Mouse (Mus musculus): Measurements from ENCODE around the gene Cyp4f39. TPM values are rescaled to one million over a fixed set of nuclear protein-coding genes. Genes with fewer than 3 reads are reported as not detected.

The Cyp4f39 gene
- total and polyA plus RNA-seq, 3 experiments, result not detected

GRCm38 (mm10) chr17:32474954-32475560 lies 22.5 kb downstream of the Cyp4f39 start:
- H3K79me2 ChIP-seq (ENCODE audit: control insufficient read depth, insufficient read depth, low read length, poor library complexity), result no peaks in the 10 kb centered on the region
- no peak overlapping the region for H3K4me3 ChIP-seq (ENCODE audit: control insufficient read depth in 1 of 2, insufficient read depth in 1 of 2, low read depth in 2 of 2, low read length in 2 of 2)
- H3K36me3 ChIP-seq (ENCODE audit: control insufficient read depth in 1 of 2, insufficient read depth in 2 of 2, low read length in 2 of 2), result no peaks in the 10 kb centered on the region
- no peaks in the 10 kb centered on the region for H3K4me1 ChIP-seq (ENCODE audit: control insufficient read depth in 1 of 2, insufficient read depth in 2 of 2, low read length in 2 of 2)
- no peak for DNase-seq (ENCODE audit: low read depth, low spot score)
- no peak overlapping the region for H3K9ac ChIP-seq (ENCODE audit: control insufficient read depth, low read depth, low read length, poor library complexity, severe bottlenecking)
- no peaks in the 10 kb centered on the region for H3K9me3 ChIP-seq (replicated peaks; ENCODE audit: insufficient read depth, low read length)
- H3K27ac ChIP-seq (ENCODE audit: control insufficient read depth, low read depth, low read length), result no peak overlapping the region
- peaks cover 0 to 6% of the 10 kb centered on the region in 2 experiments; a peak in 1 of 4 replicates for H3K27me3 ChIP-seq (ENCODE audit: control insufficient read depth in 1 of 2, insufficient read depth in 2 of 2, low read length in 2 of 2)
- TF ChIP-seq MYB (IDR thresholded peaks at IDR 0.05; ENCODE audit: low read depth, low read length) (no peak), KAT2A (conservative IDR thresholded peaks at IDR 0.05; ENCODE audit: low read depth, low read length) (no peak), JUND (IDR thresholded peaks at IDR 0.05; ENCODE audit: low read depth, low read length) (no peak), ELF1 (IDR thresholded peaks at IDR 0.05; ENCODE audit: low read depth, low read length) (no peak), NELFE (IDR thresholded peaks at IDR 0.05; ENCODE audit: low read depth, low read length) (no peak), CHD2 (IDR thresholded peaks at IDR 0.05; ENCODE audit: low read length) (no peak), MXI1 (IDR thresholded peaks at IDR 0.05; ENCODE audit: low read depth, low read length) (no peak), CHD1 (IDR thresholded peaks at IDR 0.05; ENCODE audit: low read depth, low read length) (no peak), NRF1 (IDR thresholded peaks at IDR 0.05; ENCODE audit: insufficient read depth, low read depth, low read length, poor library complexity, severe bottlenecking) (no peak), POLR2AphosphoS2 (IDR thresholded peaks at IDR 0.05; ENCODE audit: low read length) (no peak), SIN3A (IDR thresholded peaks at IDR 0.05; ENCODE audit: low read length) (no peak), POLR2A (IDR thresholded peaks at IDR 0.05; ENCODE audit: control insufficient read depth in 1 of 2, insufficient read depth in 1 of 2, low read depth in 1 of 2, low read length in 2 of 2, poor library complexity in 1 of 2) (no peak), GATA1 (IDR thresholded peaks at IDR 0.05; ENCODE audit: low read depth, low read length) (no peak), MAFK (IDR thresholded peaks at IDR 0.05; ENCODE audit: borderline replicate concordance, low read depth, low read length) (no peak), ZC3H11A (IDR thresholded peaks at IDR 0.05; ENCODE audit: low read depth, low read length) (no peak), MEF2A (IDR thresholded peaks at IDR 0.05; ENCODE audit: extremely low read depth, insufficient replicate concordance, low read depth, low read length, poor library complexity, severe bottlenecking) (no peak), HCFC1 (IDR thresholded peaks at IDR 0.05; ENCODE audit: low read depth, low read length) (no peak)

DNA sequence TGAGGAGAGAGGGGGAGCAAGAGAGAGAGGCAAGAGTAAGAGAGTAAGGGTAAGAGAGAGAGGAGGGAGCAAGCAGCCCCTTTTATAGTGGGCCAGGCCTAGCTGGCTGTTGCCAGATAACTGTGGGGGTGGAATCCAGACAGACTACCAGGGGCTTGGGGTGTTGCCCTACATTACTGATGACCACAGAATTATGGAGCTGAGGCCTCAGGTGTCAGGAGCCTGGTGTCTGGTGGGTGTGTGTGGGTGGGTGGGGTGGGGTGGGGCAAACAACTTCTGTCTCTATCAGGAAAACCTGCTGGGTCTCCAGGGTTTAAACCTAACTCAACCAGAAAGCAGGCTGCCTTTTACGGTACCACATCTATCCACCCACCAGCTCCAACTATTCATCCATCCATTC lies 24.7 kb downstream of the Cyp4f39 start:
- no peak for TF ChIP-seq MXI1 (IDR thresholded peaks at IDR 0.05; ENCODE audit: low read depth, low read length)
- no peak for TF ChIP-seq GABPA (IDR thresholded peaks at IDR 0.05; ENCODE audit: low read depth, low read length)
- TF ChIP-seq MAZ (IDR thresholded peaks at IDR 0.05; ENCODE audit: low read depth, low read length), result no peak
- no peak for TF ChIP-seq TBP (IDR thresholded peaks at IDR 0.05; ENCODE audit: low read depth, low read length)
- no peak for TF ChIP-seq MEF2A (IDR thresholded peaks at IDR 0.05; ENCODE audit: extremely low read depth, insufficient replicate concordance, low read depth, low read length, poor library complexity, severe bottlenecking)
- TF ChIP-seq TAL1 (IDR thresholded peaks at IDR 0.05; ENCODE audit: low read length), result no peak
- TF ChIP-seq USF2 (IDR thresholded peaks at IDR 0.05; ENCODE audit: borderline replicate concordance in 1 of 2, insufficient read depth in 1 of 2, low read depth in 1 of 2, low read length in 2 of 2), result no peak
- no peaks in the 10 kb centered on the region for H3K4me1 ChIP-seq (ENCODE audit: control insufficient read depth in 1 of 2, insufficient read depth in 2 of 2, low read length in 2 of 2)
- no peak for DNase-seq (ENCODE audit: low read depth, low spot score)
- H3K9ac ChIP-seq (ENCODE audit: control insufficient read depth, low read depth, low read length, poor library complexity, severe bottlenecking), result no peak overlapping the region
- H3K27ac ChIP-seq (ENCODE audit: control insufficient read depth, low read depth, low read length), result no peak overlapping the region
- H3K4me3 ChIP-seq (ENCODE audit: control insufficient read depth in 1 of 2, insufficient read depth in 1 of 2, low read depth in 2 of 2, low read length in 2 of 2), result no peak overlapping the region
- H3K36me3 ChIP-seq (ENCODE audit: control insufficient read depth in 1 of 2, insufficient read depth in 2 of 2, low read length in 2 of 2), result no peaks in the 10 kb centered on the region
- H3K9me3 ChIP-seq (replicated peaks; ENCODE audit: insufficient read depth, low read length), result no peaks in the 10 kb centered on the region
- peaks cover 0 to 2% of the 10 kb centered on the region in 2 experiments; a peak in 1 of 4 replicates for H3K27me3 ChIP-seq (ENCODE audit: control insufficient read depth in 1 of 2, insufficient read depth in 2 of 2, low read length in 2 of 2)
- H3K79me2 ChIP-seq (ENCODE audit: control insufficient read depth, insufficient read depth, low read length, poor library complexity), result no peaks in the 10 kb centered on the region

Data from MEL (cell line).